Mouse (Mus musculus) megakaryocyte, embryonic 14.5 days (primary cell): Measurements from ENCODE around the gene Pigf.

Experiments
- FLI1 ChIP-seq: IDR thresholded peaks from 2 replicates; pipeline ENCODE4 v1.6.1; 2012; ENCODE audit warnings: low read length, inconsistent platforms, mixed read lengths
- GATA1 ChIP-seq: IDR thresholded peaks from 3 replicates; pipeline ENCODE4 v1.6.1; 2012; ENCODE audit warnings: mixed read lengths, low read length, inconsistent platforms, borderline replicate concordance

DNA sequence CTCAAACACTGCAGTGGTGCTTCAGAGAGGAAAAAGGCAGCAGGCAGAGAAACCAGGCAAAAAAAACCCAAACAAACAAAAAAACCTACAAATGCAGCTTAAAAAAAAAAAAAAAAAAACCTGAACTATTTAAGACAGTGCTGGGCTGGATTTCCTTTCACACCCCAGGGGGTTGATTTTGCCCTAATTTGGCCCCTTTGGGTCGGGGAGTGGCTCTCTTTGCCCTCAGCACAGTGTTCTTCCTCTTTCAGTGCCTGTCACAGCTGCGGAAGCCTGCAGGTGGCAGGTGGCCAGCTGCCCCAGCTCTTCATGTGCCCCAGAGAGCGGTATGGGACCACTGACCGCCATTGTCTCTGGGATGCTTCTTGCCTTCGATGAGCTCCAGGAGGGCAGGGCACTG lies 55.6 kb downstream of the Pigf start:
- no peak for TF ChIP-seq GATA1
- no peak for TF ChIP-seq FLI1
